Mouse (Mus musculus): Measurements from ENCODE around the gene Tmem223. TPM values are rescaled to one million over a fixed set of nuclear protein-coding genes. Genes with fewer than 3 reads are reported as not detected.
"Not testable (repeated sequence)": the region's sequence is repeated elsewhere in the genome, so short reads cannot be mapped to it uniquely, and the experiment has no call there.

Gene Tmem223
- 61.2 and 62.7 TPM in 2 replicates for total RNA-seq (2014; fragmentation: Nextera tagmentation)
- 35.7 and 40.6 TPM in 2 replicates for total RNA-seq (2017)

DNA sequence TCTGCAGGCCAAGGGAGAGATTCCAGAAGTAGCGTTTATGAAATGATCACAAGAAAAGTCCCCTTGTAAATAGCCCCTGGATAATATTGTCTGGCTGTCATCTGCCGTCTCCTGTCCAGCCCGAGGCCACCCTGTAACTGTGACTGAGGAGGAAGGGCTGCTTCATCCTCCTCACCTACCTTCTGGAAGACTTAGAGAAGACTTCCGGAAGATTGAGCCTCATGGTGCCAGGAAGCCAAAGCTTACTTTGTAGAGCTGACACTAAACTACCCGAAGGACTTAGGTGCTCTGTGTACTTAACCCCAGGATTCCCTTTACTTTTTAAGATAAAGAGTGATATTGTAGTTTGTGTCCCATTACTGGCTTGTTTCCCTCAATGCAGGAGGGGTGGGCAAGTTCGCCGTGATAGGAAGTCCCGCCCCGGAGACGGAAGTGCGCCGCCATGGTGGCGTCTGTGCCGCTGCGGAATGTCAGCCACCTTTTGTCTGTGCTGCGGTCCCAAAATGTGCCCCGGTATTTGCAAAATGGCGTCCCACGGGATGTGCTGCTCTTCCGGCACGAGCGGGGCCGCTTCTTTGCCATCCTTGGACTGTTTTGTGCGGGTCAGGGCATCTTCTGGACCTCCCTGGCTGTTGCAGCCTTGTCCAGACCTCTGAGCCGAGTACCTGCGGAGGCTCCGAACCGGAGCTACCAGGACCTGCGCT lies at the start of gene Tmem223:
Gene Tmem223, plus strand, starts transcription at position 430 of the 704 bp plus-strand sequence.
- ATAC-seq (replicated peaks; ENCODE audit: poor library complexity, severe bottlenecking): peak; percentile 54

DNA sequence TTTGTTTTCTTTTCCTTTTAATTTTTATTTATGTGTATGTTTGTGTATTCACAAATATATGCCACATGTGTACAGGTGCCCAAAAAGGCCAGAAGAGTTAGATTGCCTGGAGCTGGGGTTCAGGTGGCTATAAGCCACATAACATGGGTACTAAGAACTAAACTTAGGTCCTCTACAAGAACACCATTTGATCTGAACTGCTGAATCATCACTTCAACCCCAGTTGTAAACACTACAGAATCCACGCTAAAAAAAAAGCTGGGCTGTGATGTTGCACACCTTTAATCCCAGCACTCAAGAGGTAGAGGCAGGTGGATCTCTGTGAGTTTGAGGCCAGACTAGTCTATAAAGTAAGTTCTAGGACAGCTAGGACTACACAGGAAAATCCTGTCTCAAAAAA lies 49.4 kb upstream of the Tmem223 start:
- no peak for ATAC-seq (replicated peaks; ENCODE audit: poor library complexity, severe bottlenecking)

DNA sequence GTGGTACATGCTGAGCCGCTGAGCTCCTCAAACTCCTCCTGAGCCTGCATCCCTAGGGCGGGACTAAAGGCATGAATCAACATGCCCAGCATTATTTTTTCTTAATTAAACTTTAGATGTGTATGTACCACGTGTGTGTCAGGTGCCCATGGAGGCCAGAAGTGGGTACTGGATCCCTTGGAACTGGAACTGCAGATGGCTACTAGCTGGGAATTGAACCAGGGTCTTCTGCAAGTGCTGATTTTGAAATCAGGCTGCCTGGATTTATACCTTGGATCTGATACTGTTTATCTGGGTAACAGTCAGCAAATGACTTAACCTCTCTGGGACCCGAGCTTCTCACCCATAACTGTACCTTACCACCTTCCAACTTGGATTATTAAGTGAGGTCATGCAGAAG lies 48.8 kb upstream of the Tmem223 start:
- no peak for ATAC-seq (replicated peaks; ENCODE audit: poor library complexity, severe bottlenecking)

DNA sequence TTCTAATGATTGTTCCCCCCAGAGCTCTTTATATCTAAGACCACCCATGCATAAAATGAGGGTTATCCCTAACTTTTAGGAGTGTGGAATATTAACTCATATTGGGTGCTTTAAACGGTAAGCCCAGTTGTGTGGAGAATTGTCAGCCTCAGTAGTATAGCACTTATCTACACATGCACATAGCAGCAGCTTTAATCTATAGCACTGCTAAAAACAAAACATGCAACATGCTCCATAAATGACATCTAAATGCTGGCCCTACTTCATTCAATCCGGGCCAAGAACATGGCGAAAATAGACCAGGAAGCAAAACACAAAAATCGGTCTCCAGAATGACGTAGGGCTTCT lies 48.3 kb upstream of the Tmem223 start:
- no peak for ATAC-seq (replicated peaks; ENCODE audit: poor library complexity, severe bottlenecking)

DNA sequence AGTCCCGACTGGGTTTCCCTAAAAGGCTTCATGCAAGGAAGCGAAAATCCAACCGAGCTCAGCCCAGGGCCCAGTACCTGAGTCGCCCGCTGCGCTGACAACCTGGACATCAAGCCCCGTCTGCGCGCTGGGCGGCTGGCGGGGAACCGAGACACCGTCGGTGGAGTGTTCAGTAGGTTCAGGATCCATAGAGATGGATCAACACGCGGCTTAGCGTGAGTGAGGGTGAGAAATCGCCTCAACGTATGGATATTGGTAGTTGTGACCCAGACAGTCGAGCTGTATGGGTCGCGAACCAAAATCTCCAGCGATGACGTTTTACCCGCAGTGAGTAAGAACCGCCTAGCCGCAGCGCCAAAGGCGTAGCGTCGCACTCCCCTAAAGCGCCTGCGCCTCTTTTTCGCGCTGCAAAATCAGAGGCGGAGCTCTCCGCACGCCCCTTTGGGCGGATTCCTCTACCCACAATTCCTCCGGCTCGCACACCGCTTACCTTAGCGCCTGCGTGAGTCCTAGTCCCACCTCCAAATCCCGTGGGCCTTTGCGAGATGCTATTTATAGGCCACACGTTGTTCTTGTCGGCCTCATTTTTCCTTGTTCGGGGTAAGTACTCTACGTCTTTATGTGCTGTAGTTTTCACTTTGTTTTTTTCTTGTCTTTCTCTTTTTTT lies 47.8 kb upstream of the Tmem223 start, which contains the start of gene Slc3a2:
Gene Slc3a2, minus strand, starts transcription at position 463 of the 667 bp plus-strand sequence.
- peak; percentile 82 for ATAC-seq (replicated peaks; ENCODE audit: poor library complexity, severe bottlenecking)

DNA sequence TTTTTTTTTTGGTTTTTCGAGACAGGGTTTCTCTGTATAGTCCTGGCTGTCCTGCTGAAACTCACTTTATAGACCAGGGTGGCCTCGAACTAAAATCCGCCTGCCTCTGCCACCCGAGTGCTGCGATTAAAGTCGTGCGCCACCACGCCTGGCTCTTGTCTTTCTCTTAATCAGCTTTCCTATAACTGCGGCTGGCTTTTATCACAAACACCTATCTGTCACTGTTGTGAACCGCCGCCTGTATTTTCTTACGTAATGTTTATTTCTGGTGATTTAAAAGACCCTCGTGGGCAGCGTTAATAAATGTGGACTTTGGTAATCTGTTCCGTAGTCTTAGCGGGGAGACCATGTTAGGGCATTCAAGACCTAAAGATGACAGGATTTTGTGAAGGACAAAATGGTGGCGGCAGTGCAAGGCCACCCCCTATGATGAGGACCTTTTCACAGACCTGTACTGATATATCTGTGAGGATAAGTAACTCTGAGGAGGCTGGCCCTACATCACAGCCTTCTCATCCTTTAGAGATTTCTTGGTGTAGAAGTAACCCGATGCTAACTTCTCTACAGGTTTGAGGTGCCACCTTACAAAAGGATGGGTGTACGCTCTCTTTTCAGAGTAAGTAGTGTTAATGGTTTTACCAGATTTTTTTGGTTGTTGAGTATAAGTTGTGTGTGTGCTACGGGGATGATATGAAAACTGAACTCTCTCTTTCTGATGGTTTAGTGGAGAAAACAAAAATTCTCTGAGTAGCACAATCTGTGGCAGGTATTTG lies 47.0 kb upstream of the Tmem223 start:
- ATAC-seq (replicated peaks; ENCODE audit: poor library complexity, severe bottlenecking): peak; percentile 17

DNA sequence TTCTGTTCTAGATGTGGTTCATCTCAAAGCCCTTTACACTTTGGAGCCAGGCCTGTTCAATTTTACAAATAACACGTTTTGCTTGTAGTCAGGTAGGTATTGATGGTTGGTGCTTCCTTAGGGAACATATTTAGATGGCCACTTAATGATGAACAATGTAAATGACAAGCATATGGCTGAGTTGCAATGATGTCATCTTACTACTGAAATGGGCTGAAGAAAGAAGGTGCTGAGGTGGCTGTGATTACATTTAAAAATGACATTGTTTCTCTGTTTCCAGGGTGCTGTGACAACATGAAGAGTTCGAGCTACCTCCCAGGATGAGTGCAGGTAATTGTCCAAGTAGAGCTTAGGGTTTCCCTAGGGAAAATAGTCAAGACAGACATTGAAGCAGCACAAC lies 46.4 kb upstream of the Tmem223 start:
- ATAC-seq (replicated peaks; ENCODE audit: poor library complexity, severe bottlenecking): no peak

DNA sequence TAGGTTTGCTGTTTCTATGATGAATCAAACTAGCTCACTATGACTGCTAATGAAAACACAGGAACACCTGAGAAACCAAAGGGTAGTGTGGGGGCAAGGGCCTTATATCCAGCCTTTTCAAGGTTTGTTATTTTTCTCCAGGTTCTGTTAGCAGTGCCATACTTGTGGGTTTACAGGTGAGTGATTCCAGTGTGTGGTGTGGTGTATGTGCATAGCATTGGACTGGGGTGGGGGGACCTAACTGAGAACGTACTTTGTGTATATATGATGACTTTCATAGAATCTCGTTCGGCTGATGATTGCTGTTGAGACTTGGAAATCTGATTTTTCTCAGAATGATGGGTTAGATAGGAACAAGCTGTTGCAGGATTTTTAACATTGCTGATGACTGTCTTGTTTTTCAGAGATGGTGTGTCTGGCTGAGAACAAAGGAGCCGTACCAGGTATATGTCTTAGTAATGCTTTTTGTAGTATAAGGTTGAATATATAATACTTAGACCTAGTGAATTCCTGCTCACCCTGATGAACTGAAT lies 45.6 kb upstream of the Tmem223 start:
- no peak for ATAC-seq (replicated peaks; ENCODE audit: poor library complexity, severe bottlenecking)

DNA sequence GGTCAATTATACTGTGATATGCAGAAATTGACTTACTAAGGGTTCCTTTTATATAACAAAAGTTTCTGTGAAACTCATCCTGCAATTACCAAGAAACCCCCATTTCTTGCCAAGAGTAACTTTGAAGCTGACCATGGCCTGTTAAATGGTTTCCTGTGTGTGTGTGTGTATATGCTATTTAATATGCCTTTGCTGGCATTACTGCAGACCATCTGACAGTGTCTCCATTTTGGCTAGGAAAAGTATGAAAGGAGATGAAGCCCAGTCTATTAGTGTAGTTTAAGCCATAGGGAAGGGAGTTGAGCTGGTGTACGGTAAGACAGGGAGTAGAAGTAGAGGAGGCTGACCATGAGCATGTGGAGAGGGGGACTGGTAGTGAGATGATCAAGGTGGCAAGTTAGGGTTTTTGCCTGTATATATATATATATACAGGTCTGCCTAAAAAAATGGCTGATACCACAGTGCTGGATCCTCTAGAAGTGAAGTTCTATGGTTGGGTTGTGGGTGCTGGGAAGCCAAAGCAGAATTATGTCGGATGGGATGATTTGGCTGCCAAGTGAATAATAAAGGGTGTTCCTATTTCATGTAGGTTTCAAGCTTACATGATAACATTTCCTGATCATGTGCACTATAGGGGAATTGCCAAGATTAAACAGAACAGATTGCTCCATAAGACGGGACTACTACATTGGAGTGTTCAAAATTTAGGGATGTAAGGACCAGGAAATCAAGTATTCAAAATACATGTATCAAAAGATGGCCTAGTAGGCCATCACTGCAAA lies 44.0 kb upstream of the Tmem223 start:
- no peak for ATAC-seq (replicated peaks; ENCODE audit: poor library complexity, severe bottlenecking)

DNA sequence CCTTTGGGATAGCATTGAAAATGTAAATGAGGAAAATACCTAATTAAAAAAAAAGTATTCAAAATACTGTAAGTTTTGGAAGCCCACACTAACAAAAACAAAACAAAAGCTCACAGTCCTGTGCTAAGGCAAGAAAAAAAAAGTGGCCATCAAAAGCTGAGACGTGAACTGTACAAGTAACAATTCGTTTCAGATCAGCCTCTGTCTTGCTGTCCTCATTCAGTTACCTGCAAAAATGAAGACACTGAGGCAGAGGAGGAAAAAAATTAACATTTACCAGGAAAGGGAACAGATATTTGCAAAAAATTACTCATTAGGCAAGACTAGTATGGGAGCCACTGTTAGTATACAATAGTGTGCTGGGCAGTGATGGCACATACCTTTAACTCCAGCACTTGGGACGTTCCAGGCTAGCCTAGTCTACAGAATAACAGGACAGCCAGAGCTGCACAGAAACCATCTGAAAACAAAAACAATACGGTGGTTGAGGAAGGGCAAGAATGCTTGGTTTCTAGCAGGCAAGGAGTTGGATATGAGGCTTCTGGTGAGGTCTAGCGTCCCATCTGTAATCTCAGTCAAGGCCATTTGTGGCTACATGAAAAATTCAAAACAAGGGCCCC lies 43.2 kb upstream of the Tmem223 start:
- ATAC-seq (replicated peaks; ENCODE audit: poor library complexity, severe bottlenecking): no peak

DNA sequence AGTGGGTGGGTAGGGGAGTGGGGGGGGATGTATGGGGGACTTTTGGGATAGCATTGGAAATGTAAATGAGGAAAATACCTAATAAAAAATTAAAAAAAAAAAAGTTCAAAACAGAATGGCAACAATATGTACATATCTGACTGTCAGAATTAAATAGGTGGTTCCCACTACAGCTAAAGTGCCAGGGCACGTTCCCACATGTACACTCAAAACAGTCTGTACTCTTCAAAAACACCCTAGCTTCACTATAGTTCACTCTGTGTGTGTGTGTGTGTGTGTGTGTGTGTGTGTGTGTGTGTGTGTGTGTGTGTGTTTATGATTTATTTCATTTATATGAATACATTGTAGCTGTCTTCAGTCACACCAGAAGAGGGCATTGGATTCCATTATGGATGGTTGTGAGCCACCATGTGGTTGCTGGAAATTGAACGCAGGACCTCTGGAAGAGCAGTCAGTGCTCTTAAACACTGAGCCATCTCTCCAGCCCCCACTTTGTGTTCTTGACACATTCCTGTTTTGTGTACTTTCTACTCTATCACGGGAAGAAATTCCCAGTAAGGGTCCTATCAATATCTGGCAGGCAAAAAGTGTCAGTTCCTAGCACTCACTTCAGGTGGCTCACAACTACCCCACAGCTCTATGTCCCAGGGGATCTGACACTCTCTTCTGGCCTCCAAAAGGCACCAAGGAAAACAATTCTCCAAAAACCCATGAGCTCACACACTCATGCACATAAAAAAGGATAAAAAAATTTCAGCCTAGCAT lies 42.3 kb upstream of the Tmem223 start:
- ATAC-seq (replicated peaks; ENCODE audit: poor library complexity, severe bottlenecking): not testable (repeated sequence)

DNA sequence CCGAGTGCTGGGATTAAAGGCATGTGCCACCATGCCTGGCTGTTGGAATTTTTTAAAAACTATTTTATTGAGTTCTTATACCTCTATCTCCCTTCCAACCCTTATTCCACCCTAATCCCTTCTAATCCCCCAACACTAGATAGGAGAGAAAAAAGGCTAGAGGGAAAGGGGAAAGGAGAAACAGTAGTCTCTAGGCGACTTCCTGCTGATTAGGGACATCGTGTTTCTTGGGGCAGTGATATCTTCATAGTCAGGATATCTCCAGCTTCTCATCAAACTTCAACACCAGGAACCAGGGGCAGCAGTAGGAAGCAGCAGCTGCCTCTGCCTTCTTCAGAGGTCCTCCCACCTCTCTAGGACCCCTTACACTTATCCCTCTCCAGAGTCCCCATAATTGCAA lies 36.5 kb upstream of the Tmem223 start:
- no peak for ATAC-seq (replicated peaks; ENCODE audit: poor library complexity, severe bottlenecking)

DNA sequence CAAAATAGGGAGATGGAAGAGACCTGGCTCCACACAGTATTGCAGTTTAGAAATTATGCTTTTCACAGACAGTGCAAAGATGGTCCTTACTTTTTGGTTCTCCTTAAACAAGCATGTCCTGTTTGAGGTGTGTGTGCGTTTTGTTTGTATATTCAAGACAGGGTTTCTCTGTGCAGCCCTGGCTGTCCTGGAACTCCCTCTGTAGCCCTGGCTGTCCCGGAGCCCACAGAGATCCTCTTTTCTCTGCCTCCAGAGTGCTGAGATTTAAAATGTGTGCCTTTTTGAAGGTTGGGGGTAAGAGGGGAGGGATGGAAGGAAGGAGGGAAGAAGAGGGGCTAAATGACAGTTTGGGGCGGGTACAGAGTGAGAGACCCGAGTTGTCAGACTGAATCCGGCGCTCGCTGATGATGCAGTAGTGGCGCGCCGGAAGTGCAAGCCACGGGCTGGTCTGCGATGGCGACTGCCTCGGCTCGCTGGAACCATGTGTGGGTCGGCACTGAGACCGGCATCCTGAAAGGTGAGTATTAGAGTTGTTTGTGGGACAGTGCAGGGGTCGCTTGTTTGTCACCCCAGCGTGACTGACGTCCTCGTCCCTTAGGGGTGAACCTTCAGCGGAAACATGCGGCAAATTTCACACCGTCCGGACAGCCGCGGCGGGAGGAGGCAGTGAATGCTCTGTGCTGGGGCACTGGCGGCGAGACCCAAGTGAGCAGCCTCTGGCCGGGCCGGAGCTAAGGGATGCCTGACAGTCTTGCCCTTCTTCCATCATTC lies 35.2 kb upstream of the Tmem223 start, which contains the start of gene Wdr74:
Gene Wdr74, plus strand, starts transcription at position 439 of the 771 bp plus-strand sequence.
- ATAC-seq (replicated peaks; ENCODE audit: poor library complexity, severe bottlenecking): peak; percentile 99

DNA sequence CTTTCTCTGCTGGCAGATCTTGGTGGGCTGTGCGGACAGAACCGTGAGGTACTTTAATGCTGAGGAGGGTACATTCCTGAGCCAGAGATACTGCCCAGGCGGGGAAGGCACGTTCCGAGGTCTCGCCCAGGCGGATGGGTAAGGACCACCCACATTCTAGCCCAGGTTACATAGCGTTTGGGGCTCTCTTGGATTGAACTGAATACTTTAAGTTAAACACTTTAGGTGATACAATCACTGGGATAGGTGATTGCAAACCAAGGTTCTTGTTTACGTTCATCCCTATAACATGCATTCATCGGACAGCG lies 34.7 kb upstream of the Tmem223 start:
- ATAC-seq (replicated peaks; ENCODE audit: poor library complexity, severe bottlenecking): peak; percentile 20

DNA sequence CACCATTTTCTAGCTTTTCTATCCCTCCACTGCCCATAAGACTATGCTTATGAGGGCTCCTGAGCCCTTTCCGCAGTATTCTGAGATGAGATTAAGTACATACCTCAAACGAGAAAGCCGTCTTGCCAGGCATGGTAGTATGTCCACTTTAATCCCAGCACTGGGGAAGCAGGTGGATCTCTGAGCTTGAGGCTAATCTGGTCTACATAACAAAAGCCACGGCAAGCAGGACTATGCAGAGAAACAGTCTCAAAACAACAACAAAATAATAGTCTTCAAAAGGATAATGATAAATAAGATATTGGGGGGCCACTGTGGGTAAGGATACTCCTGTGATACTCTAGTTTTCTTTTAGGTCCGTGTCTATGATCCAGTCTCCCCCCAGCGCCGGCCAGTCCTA lies 31.9 kb upstream of the Tmem223 start:
- no peak for ATAC-seq (replicated peaks; ENCODE audit: poor library complexity, severe bottlenecking)

DNA sequence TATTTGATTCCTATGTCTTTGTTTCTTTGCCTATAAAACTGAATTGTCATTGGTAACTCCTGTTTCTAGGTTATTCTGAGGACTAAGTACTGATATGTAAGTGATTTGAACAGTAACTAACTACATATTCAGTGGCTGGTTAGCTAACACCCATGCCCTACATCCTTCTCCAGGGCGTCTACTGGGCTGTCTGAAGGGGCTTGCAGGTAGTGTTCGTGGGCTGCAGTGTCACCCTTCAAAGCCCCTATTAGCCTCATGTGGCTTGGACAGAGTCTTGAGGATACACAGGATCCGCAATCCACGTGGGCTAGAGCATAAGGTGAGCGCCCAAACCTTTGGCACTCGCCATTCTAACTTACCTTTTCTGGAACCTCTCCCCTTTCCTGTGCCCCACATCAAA lies 31.1 kb upstream of the Tmem223 start:
- no peak for ATAC-seq (replicated peaks; ENCODE audit: poor library complexity, severe bottlenecking)

DNA sequence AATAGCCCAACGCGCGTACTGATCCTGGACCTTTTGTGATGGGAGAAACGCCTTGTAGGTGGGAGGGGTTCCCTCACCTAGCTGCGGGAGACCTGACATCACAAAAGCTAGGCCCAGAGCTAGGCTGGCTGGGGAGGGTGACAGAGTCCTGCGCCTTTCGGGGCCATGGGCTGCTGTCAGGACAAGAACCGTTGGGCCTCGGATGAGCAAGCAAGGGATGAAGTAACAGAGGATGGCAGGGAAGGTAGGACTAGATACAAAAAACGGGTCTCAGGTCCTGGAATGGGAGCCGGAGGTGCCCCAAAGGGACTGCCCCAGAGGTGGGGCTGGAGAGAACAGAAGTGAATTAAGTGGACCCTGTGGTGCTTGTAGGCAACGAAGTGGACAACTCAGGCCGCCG lies 30.2 kb upstream of the Tmem223 start, which contains the start of gene 1700092M07Rik:
Gene 1700092M07Rik, plus strand, starts transcription at position 116 of the 400 bp plus-strand sequence.
- no peak for ATAC-seq (replicated peaks; ENCODE audit: poor library complexity, severe bottlenecking)

DNA sequence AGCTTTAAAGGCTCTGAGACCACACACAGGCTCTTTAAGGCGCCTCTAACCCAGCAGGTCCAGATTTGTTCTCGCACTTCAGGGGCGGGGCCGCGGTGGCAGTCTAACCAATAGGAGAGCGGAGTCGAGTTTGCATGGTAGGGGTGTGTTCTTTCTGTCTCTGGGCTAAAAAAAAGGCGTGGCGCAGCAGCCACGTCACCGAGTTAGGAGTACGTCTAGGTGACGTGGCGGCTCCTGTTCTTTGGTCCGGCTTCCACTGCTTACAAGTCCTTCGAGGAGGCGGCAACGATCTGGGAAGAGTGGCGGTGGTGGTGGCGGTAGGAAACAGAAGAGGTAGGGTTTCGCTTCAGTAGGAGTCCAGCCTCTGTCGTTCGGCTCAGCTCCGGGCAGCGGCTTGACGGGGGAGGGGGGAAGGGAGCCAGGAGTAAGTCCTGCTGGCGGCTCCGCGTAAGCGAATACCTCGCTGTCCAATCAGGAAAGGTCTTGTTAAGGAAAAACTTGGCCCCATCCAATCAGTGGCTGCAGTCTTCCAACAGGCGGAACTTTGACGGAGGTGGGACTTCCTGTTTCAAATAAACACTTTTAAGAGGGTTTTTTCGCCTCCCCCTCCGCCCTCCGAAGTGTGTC lies 29.4 kb upstream of the Tmem223 start, which contains the start of gene Stx5a:
Gene Stx5a, plus strand, starts transcription at position 171 of the 627 bp plus-strand sequence.
- ATAC-seq (replicated peaks; ENCODE audit: poor library complexity, severe bottlenecking): peak; percentile 90

All from granulocyte monocyte progenitor cell, adult 5-6 weeks (primary cell).